Mouse (Mus musculus) limb, embryonic 11.5 days (tissue): ENCODE measurements around the gene Dclk2. TPM values are rescaled to one million over a fixed set of nuclear protein-coding genes. Genes with fewer than 3 reads are reported as not detected.
A peak's percentile ranks its signal among the peaks of the same experiment; 100 is the strongest.

Experiments
- ATAC-seq: fragments of 200-750 bp; cut with Nextera tagmentation; 2 replicates; pipeline ENCODE4 v1.8.0; 2017; ENCODE audit warnings: low read depth; ENCODE audit not compliant: insufficient number of reproducible peaks, low FRiP score, low TSS enrichment
- DNase-seq: peaks from one replicate; pipeline ENCODE4 v3.0.0-alpha.2; 2015; ENCODE audit warnings: low spot score
- H3K27ac ChIP-seq: fragments of 300-500 bp; sonication (generic); replicated peaks from 2 replicates; pipeline ENCODE4 v1.5.1; 2014; ENCODE audit warnings: low read depth, mild to moderate bottlenecking, low read length
- H3K27me3 ChIP-seq: fragments of 300-500 bp; sonication (generic); 2 replicates; pipeline ENCODE4 v1.6.1; 2014; ENCODE audit warnings: mild to moderate bottlenecking, low read length, mixed read lengths; ENCODE audit not compliant: control insufficient read depth, insufficient read depth
- H3K36me3 ChIP-seq: fragments of 300-500 bp; sonication (generic); 2 replicates; pipeline ENCODE4 v1.6.1; 2014; ENCODE audit warnings: mild to moderate bottlenecking, low read length, moderate library complexity, mixed read lengths; ENCODE audit not compliant: control insufficient read depth, insufficient read depth
- H3K4me1 ChIP-seq: fragments of 300-500 bp; sonication (generic); 2 replicates; pipeline ENCODE4 v1.6.1; 2014; ENCODE audit warnings: low read length, mixed read lengths; ENCODE audit not compliant: control insufficient read depth, insufficient read depth
- H3K4me2 ChIP-seq: fragments of 300-500 bp; sonication (generic); 2 replicates; pipeline ENCODE4 v1.6.1; 2014; ENCODE audit warnings: low read depth, mild to moderate bottlenecking, moderate library complexity; ENCODE audit not compliant: severe bottlenecking
- H3K4me3 ChIP-seq: fragments of 300-500 bp; sonication (generic); 2 replicates; pipeline ENCODE4 v1.5.1; 2014; ENCODE audit warnings: low read depth, low read length
- H3K9ac ChIP-seq: fragments of 300-500 bp; sonication (generic); 2 replicates; pipeline ENCODE4 v1.6.1; 2014; ENCODE audit warnings: mild to moderate bottlenecking, low read length
- H3K9me3 ChIP-seq: fragments of 300-500 bp; sonication (generic); 2 replicates; pipeline ENCODE4 v1.6.1; 2016; ENCODE audit warnings: low read length; ENCODE audit not compliant: control insufficient read depth
- WGBS: fragments of 180-500 bp; shearing (Covaris S2); extraction: QIAGEN DNeasy Blood & Tissue Kit; methylation state at CpG from one replicate; pipeline ENCODE4 v1.1.7; 2014; 5-methylcytosine and 5-hydroxymethylcytosine counted together
- polyA plus RNA-seq: library from polyadenylated mRNA; unstranded; fragments of >200 nt; fragmentation: Nextera tagmentation; extraction: Ambion mirVana; gene quantifications from 2 replicates; pipeline ENCODE4 v1.2.1, GENCODE M21; 2014

Dclk2 gene
- polyA plus RNA-seq, 1 experiment from 2014 or later, result 3.8 TPM

DNA sequence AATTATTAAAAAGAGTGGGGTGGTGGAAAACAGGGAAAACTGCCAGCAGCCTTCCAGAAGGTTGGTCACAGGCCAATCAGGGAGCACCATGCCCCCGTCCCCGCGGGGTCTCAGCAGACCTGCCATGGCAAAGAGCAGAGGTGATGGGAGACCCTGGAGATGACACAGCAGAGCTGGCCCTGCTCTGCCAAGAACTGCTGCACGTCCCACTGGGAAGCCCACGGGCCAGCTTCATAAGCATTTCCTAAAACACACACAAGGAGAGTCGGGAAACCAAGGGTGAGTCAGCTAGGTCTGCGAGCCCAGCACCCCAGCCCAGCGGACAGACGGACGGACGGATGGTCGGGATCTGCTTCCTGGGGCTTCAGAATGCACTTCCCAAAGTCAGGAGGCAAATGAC, 134.4 kb downstream of the Dclk2 start:
- Histone ChIP-seq H3K9me3 (no peaks in the 10 kb centered on the region), H3K9ac (no peak overlapping the region), H3K27ac (no peak overlapping the region), H3K36me3 (no peaks in the 10 kb centered on the region), H3K27me3 (no peaks in the 10 kb centered on the region), H3K4me3 (no peak overlapping the region), H3K4me1 (peaks cover 9% of the 10 kb centered on the region; the same call in 1 of the 2 replicates), H3K4me2 (no peak overlapping the region)
- no peak for DNase-seq
- no peak for ATAC-seq
- 92% methylated on average over 12 of the region's 12 CpGs for WGBS

DNA sequence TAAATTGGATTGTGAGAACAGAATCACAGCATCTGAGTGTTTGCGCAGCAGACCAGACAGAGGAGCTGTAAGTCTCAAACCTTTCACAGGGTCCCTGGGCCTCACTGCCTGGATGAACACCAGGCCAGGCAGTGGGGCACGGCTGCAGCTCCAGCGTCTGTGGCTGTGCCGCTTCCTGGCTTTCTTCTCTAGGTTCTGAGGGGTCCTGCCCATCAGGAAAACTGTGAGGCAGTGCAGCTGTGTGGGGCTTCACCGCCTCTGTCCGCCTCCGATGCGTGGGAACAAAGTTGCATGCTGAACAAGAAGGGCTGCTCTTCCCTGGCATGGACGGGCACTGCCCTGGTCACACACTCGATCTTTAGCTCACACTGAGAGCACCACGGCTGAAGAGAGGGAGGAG, 135.7 kb downstream of the Dclk2 start:
- no peaks in the 10 kb centered on the region for H3K9me3 ChIP-seq
- H3K9ac ChIP-seq, result no peak overlapping the region
- H3K36me3 ChIP-seq, result no peaks in the 10 kb centered on the region
- WGBS, result 83% methylated on average over 11 of the region's 11 CpGs
- H3K4me3 ChIP-seq, result no peak overlapping the region
- DNase-seq, result no peak
- H3K4me1 ChIP-seq, result peaks cover 9% of the 10 kb centered on the region; the same call in 1 of the 2 replicates
- H3K27me3 ChIP-seq, result no peaks in the 10 kb centered on the region
- no peak overlapping the region for H3K27ac ChIP-seq
- H3K4me2 ChIP-seq, result no peak overlapping the region
- ATAC-seq, result no peak

DNA sequence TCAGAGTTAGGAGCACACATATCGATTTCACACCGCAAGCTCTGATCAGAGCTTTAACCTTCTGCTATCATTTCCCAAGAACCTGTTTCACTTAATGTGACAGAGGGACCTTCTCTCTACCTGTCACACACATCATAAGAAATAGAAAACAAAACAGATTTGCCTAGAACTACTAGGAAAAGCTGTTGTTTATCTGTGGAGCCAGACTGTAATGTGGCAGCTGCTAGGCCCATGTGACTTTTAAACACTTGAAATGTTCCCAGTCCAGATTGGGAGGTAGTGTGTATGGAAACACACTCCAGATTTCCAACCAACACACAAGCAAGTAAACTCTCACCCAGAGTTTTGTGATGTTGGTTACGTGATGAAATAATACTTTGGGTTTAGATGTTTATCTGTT, 136.6 kb downstream of the Dclk2 start:
- H3K4me1 ChIP-seq, result peaks cover 7% of the 10 kb centered on the region; the same call in 1 of the 2 replicates
- H3K9me3 ChIP-seq, result no peaks in the 10 kb centered on the region
- H3K4me3 ChIP-seq, result no peak overlapping the region
- H3K27ac ChIP-seq, result no peak overlapping the region
- H3K27me3 ChIP-seq, result no peaks in the 10 kb centered on the region
- H3K36me3 ChIP-seq, result no peaks in the 10 kb centered on the region
- no peak overlapping the region for H3K9ac ChIP-seq
- ATAC-seq (no peak), DNase-seq (no peak)
- H3K4me2 ChIP-seq, result no peak overlapping the region
- WGBS, result 84% methylated on average over 3 of the region's 3 CpGs

DNA sequence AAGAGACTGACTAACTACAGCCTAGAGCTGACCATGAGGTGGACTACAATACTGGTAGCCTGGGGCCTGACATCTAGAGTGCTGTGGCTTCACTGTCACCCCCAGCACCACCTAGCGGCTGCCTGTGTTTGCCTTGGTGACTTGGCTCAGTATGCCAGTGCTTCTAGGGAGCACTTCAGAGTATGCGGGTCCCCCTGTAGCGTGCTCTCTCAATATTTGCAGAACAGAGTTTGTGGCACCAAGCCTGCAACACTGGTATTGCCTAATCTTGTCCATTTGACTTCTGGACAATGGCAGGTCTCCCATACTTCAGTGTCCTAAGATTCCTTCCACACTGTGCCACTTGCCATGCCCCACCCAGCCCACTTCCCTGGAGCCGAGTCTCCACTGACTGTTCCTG, 140.9 kb downstream of the Dclk2 start:
- 79% methylated on average over 4 of the region's 4 CpGs for WGBS
- Histone ChIP-seq H3K4me2 (no peak overlapping the region), H3K27ac (no peak overlapping the region), H3K27me3 (no peaks in the 10 kb centered on the region), H3K9me3 (no peaks in the 10 kb centered on the region), H3K9ac (no peak overlapping the region), H3K36me3 (peaks cover 2% of the 10 kb centered on the region; the same call in 1 of the 2 replicates), H3K4me3 (no peak overlapping the region), H3K4me1 (0 out of 2 replicates have a peak, but pooled peaks cover 6% of the 10 kb centered on the region)
- no peak for DNase-seq
- no peak for ATAC-seq

DNA sequence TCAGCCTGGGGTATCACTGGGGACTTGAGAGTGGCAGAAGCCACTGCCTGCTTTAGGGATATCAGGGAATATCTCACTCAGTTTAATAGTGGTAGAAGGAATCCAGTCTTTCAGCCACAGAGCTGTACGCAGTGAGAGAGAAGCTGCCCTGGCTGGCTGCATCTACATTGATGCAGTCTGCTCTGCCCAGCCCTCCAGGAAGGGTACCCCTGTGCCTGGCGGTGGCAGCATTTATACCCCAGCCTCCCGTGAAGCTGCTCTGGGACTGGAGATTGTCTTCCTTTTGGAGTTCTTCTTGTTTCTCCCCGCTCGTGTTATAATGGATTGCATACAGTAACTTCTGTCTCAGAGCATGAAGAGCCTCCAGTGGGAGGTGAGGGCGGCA, 145.2 kb downstream of the Dclk2 start:
- H3K36me3 ChIP-seq, result peaks cover 2% of the 10 kb centered on the region; the same call in 1 of the 2 replicates
- no peak overlapping the region for H3K4me3 ChIP-seq
- WGBS, result 87% methylated on average over 6 of the region's 6 CpGs
- H3K9me3 ChIP-seq, result no peaks in the 10 kb centered on the region
- H3K4me1 ChIP-seq, result 0 out of 2 replicates have a peak, but pooled peaks cover 7% of the 10 kb centered on the region
- no peak for DNase-seq
- no peak for ATAC-seq
- no peak overlapping the region for H3K4me2 ChIP-seq
- H3K9ac ChIP-seq, result no peak overlapping the region; the same call in 1 of the 2 replicates
- no peak overlapping the region for H3K27ac ChIP-seq
- no peaks in the 10 kb centered on the region for H3K27me3 ChIP-seq

DNA sequence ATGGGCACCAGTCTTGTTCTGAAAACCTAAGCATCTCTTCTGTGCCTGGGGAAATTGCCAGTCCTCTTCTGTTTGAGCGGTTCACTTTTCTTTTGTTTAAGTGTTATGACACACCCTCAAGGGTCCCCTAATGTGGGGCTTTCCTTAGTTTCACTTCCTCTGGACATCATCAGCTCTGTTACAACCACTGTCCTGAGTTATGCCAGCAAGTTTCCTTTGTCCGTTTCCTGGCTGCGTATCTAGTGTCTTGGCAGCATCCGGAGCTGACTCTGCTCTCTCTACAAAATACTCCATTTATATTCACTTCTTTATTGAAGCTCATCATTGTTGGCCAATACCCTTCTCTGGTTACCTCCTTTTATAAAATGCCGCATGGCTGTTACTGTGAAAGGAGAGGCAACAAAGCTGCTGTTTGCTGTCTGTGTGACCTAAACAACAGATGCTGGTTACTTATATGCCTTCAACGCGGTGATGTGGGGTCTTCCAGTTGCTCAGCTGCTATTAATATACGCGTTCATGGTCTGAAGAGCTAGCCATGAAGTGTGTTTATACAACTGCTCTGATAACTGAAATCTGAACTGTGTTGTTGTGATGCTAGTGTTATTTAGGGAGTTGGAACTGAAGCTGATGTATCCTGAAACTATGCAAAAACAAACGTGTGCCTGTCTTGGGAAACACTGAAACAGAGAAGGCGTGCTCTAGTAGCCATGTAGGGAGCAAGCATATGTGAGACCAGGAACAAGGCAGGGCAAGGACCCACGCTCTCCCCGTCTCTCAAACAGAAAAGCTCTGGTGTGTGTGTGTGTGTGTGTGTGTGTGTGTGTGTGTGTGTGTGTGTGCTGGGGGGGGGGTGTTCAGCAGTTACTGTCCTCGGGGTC, 145.8 kb downstream of the Dclk2 start:
- Histone ChIP-seq H3K4me3 (no peak overlapping the region), H3K9me3 (no peaks in the 10 kb centered on the region), H3K36me3 (peaks cover 2% of the 10 kb centered on the region; the same call in 1 of the 2 replicates), H3K27ac (no peak overlapping the region), H3K4me2 (no peak overlapping the region), H3K4me1 (peaks cover 10% of the 10 kb centered on the region; the same call in 1 of the 2 replicates), H3K27me3 (no peaks in the 10 kb centered on the region), H3K9ac (no peak overlapping the region; the same call in 1 of the 2 replicates)
- ATAC-seq, result no peak
- no peak for DNase-seq
- 80% methylated on average over 14 of the region's 14 CpGs for whole genome bisulfite sequencing

DNA sequence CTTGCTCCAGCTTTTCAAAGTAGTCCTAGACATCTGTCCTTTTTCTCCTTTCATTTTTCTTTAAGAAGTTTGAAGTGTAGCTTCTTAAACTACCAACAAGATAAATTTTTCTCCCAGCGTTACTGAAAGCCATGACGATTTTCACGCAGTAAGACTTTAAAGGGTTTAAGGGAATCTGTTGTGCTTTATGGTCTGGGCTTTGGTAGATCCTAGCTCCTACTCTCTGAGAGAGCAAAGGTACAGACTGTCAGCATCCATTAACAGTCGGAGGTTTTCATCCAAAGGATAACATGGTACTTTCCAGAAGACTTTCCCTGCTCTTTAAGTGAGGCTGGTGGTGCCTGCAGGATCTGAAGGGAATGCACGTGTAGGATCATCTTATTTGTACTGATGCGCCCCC, 151.7 kb downstream of the Dclk2 start:
- DNase-seq (no peak), ATAC-seq (no peak)
- H3K9ac ChIP-seq, result no peak overlapping the region
- H3K27ac ChIP-seq, result peak overlapping the region; percentile 72
- peaks cover 15% of the 10 kb centered on the region for H3K4me1 ChIP-seq
- H3K27me3 ChIP-seq, result no peaks in the 10 kb centered on the region
- no peaks in the 10 kb centered on the region for H3K9me3 ChIP-seq
- no peaks in the 10 kb centered on the region for H3K36me3 ChIP-seq
- WGBS, result 56% methylated on average over 6 of the region's 6 CpGs
- peak overlapping the region; percentile 20; the same call in 1 of the 2 replicates for H3K4me2 ChIP-seq
- H3K4me3 ChIP-seq, result no peak overlapping the region

DNA sequence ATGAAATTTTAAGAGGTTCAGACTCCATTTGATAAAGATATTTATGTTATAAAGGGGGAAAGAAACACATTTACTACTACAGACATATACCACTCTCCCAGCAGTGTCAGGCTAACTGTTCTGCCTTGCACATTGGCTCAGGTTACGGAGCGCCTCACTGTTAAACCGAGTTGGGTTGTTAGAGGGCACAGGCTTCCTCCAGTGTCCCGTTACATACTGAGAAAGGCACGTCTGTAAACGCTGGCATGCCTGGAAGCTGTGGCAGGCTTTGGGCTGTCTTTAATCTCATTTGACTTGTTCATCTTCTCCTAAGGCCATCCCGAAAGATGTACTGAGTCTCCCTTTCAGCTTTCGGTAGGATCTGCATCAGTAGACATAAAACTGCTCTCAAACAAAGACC, 152.1 kb downstream of the Dclk2 start:
- peak overlapping the region; percentile 20; the same call in 1 of the 2 replicates for H3K4me2 ChIP-seq
- H3K4me3 ChIP-seq, result no peak overlapping the region
- DNase-seq, result peak; percentile 81
- ATAC-seq, result peak; percentile 73; the same call in 1 of the 2 replicates
- no peaks in the 10 kb centered on the region for H3K9me3 ChIP-seq
- 11% methylated on average over 8 of the region's 8 CpGs for WGBS
- no peaks in the 10 kb centered on the region for H3K36me3 ChIP-seq
- no peaks in the 10 kb centered on the region for H3K27me3 ChIP-seq
- H3K27ac ChIP-seq, result peak overlapping the region; percentile 72
- H3K9ac ChIP-seq, result no peak overlapping the region
- peaks cover 15% of the 10 kb centered on the region for H3K4me1 ChIP-seq
